Mouse (Mus musculus) CD4-positive naive resting alpha-beta T cell, adult 57 days (primary cell): Measurements from ENCODE around the gene Spin2d. TPM values are rescaled to one million over a fixed set of nuclear protein-coding genes. Genes with fewer than 3 reads are reported as not detected.

Experiments
- total RNA-seq: library from RNA; stranded (reverse); gene quantifications from one replicate; pipeline ENCODE4 v1.2.4, GENCODE M21; 2023

The Spin2d gene
- not detected for total RNA-seq

GRCm38 (mm10) chrX:73176889-73177288, at the start of gene Spin2d:
Gene Spin2d, minus strand, starts transcription at chrX:73176989.

GRCm38 (mm10) chrX:73213819-73214564, 37.2 kb upstream of the Spin2d start, which contains the start of gene Xlr4b:
Gene Xlr4b, plus strand, starts transcription at chrX:73214333.

GRCm38 (mm10) chrX:73191934-73192333, 15.1 kb upstream of the Spin2d start, which contains the start of gene Xlr3b:
Gene Xlr3b, plus strand, starts transcription at chrX:73192207.

GRCm38 (mm10) chrX:73149350-73149749, 27.4 kb downstream of the Spin2d start, which contains the start of gene DXBay18:
Gene DXBay18, minus strand, starts transcription at chrX:73149450.

GRCm38 (mm10) chrX:73148496-73148895, 28.3 kb downstream of the Spin2d start, which contains the start of gene Xlr5b:
Gene Xlr5b, plus strand, starts transcription at chrX:73148796.

Other genes starting within 250 kb of the Spin2d start
- gene Zfp185, start 189.7 kb downstream of the Spin2d start, total RNA-seq = 1.4 TPM
- gene Pnma5, start 139.9 kb downstream of the Spin2d start, total RNA-seq = 1.7 TPM
- gene Pnma3, start 112.2 kb downstream of the Spin2d start, total RNA-seq = not detected
- gene Xlr4a, start 94.5 kb downstream of the Spin2d start, total RNA-seq = 47.3 TPM
- gene Xlr3a, start 79.9 kb downstream of the Spin2d start, total RNA-seq = 1.0 TPM
- 1.7 TPM for gene Gm14685, start 59.9 kb downstream of the Spin2d start, total RNA-seq
- gene Xlr5b, start 28.2 kb downstream of the Spin2d start, total RNA-seq = not detected
- not detected for gene DXBay18, start 27.5 kb downstream of the Spin2d start, total RNA-seq
- 5.2 TPM for gene Xlr3b, start 15.2 kb upstream of the Spin2d start, total RNA-seq
- 86.9 TPM for gene Xlr4b, start 37.3 kb upstream of the Spin2d start, total RNA-seq
- gene F8a, start 51.3 kb upstream of the Spin2d start, total RNA-seq = 18.5 TPM
- 60.6 TPM for gene Xlr4c, start 66.1 kb upstream of the Spin2d start, total RNA-seq
- gene Xlr3c, start 88.4 kb upstream of the Spin2d start, total RNA-seq = not detected
- not detected for gene Xlr5a, start 116.0 kb upstream of the Spin2d start, total RNA-seq
- gene Xlr5c, start 116.0 kb upstream of the Spin2d start, total RNA-seq = not detected
- gene Gm45015, start 159.9 kb upstream of the Spin2d start, total RNA-seq = not detected
- gene Zfp275, start 165.6 kb upstream of the Spin2d start, total RNA-seq = 28.4 TPM
- not detected for gene Gm18336, start 221.7 kb upstream of the Spin2d start, total RNA-seq
- not detected for gene Zfp92, start 234.1 kb upstream of the Spin2d start, total RNA-seq